Mouse (Mus musculus) forebrain, embryonic 12.5 days (tissue): ENCODE data around the gene Wdr63. TPM values are rescaled to one million over a fixed set of nuclear protein-coding genes. Genes with fewer than 3 reads are reported as not detected.

ENCODE experiments used
- ATAC-seq: fragments of 200-750 bp; cut with Nextera tagmentation; 2 replicates; pipeline ENCODE4 v1.8.0; 2017; ENCODE audit warnings: moderate TSS enrichment; ENCODE audit not compliant: low FRiP score
- H3K27ac ChIP-seq: fragments of 300-500 bp; sonication (generic); 2 replicates; pipeline ENCODE4 v1.5.1; 2016; ENCODE audit warnings: mild to moderate bottlenecking
- H3K27me3 ChIP-seq: fragments of 300-500 bp; sonication (generic); 2 replicates; pipeline ENCODE4 v1.6.1; 2016; ENCODE audit warnings: mild to moderate bottlenecking
- H3K36me3 ChIP-seq: fragments of 300-500 bp; sonication (generic); replicated peaks from 2 replicates; pipeline ENCODE4 v1.6.1; 2016; ENCODE audit warnings: mild to moderate bottlenecking
- H3K4me1 ChIP-seq: fragments of 300-500 bp; sonication (generic); 2 replicates; pipeline ENCODE4 v1.6.1; 2016
- H3K4me2 ChIP-seq: fragments of 300-500 bp; sonication (generic); 2 replicates; pipeline ENCODE4 v1.6.1; 2016; ENCODE audit warnings: mild to moderate bottlenecking, moderate library complexity
- H3K4me3 ChIP-seq: fragments of 300-500 bp; sonication (generic); replicated peaks from 2 replicates; pipeline ENCODE4 v1.5.1; 2016; ENCODE audit warnings: mild to moderate bottlenecking
- H3K9ac ChIP-seq: fragments of 300-500 bp; sonication (generic); 2 replicates; pipeline ENCODE4 v1.6.1; 2016; ENCODE audit warnings: mild to moderate bottlenecking
- H3K9me3 ChIP-seq: fragments of 300-500 bp; sonication (generic); 2 replicates; pipeline ENCODE4 v1.6.1; 2016
- WGBS: fragments of 180-500 bp; shearing (Covaris S2); methylation state at CpG from one replicate; pipeline ENCODE4 v1.1.7; 2016; 5-methylcytosine and 5-hydroxymethylcytosine counted together
- polyA plus RNA-seq: library from polyadenylated mRNA; unstranded; fragments of >200 nt; fragmentation: Nextera tagmentation; extraction: Ambion mirVana; gene quantifications from 2 replicates; pipeline ENCODE4 v1.2.1, GENCODE M21; 2016

Gene Wdr63
- polyA plus RNA-seq: 0.23 and 0.49 TPM in 2 replicates

GRCm38 (mm10) chr3:146107921-146108571, at the start of gene Wdr63:
Gene Wdr63 (minus strand): TSS chr3:146108130.
- Histone ChIP-seq H3K27ac (no peak within 1 kb of the TSS), H3K9ac (peak within 1 kb of the TSS; percentile 49; the same call in 1 of the 2 replicates), H3K27me3 (peaks cover 7% of the 10 kb centered on the region), H3K4me3 (peak within 1 kb of the TSS; percentile 41), H3K9me3 (0 out of 2 replicates have a peak, but pooled peaks cover 3% of the 10 kb centered on the region), H3K4me1 (peaks cover 5% of the 10 kb centered on the region; the same call in 1 of the 2 replicates), H3K36me3 (no peaks in the 10 kb centered on the region), H3K4me2 (peak within 1 kb of the TSS; percentile 76)
- ATAC-seq: peak; percentile 98
- 10% methylated on average over 18 of the region's 18 CpGs for WGBS

- no peaks in the 10 kb centered on the region for H3K9me3 ChIP-seq
- no peak for ATAC-seq
- H3K27ac ChIP-seq: no peak overlapping the region
- H3K9ac ChIP-seq: no peak overlapping the region
- no peak overlapping the region for H3K4me3 ChIP-seq
- WGBS: 69% methylated on average over 2 of the region's 2 CpGs
- H3K36me3 ChIP-seq: no peaks in the 10 kb centered on the region
- peaks cover 17% of the 10 kb centered on the region for H3K27me3 ChIP-seq
- H3K4me2 ChIP-seq: no peak overlapping the region
- H3K4me1 ChIP-seq: 0 out of 2 replicates have a peak, but pooled peaks cover 4% of the 10 kb centered on the region
Measured at GRCm38 (mm10) chr3:146156811-146157210, 48.9 kb upstream of the Wdr63 start.

GRCm38 (mm10) chr3:146155628-146156576, 48.0 kb upstream of the Wdr63 start:
- H3K4me2 ChIP-seq: no peak overlapping the region
- WGBS: 84% methylated on average over 13 of the region's 13 CpGs
- H3K4me3 ChIP-seq: no peak overlapping the region
- no peak overlapping the region for H3K9ac ChIP-seq
- peaks cover 25% of the 10 kb centered on the region for H3K27me3 ChIP-seq
- H3K36me3 ChIP-seq: no peaks in the 10 kb centered on the region
- no peaks in the 10 kb centered on the region for H3K9me3 ChIP-seq
- no peak overlapping the region for H3K27ac ChIP-seq
- H3K4me1 ChIP-seq: 0 out of 2 replicates have a peak, but pooled peaks cover 4% of the 10 kb centered on the region
- ATAC-seq: no peak

- peaks cover 43% of the 10 kb centered on the region for H3K27me3 ChIP-seq
Measured at GRCm38 (mm10) chr3:146153862-146154611, 46.1 kb upstream of the Wdr63 start.

GRCm38 (mm10) chr3:146152913-146153312, 45.0 kb upstream of the Wdr63 start:
- 66% methylated on average over 2 of the region's 2 CpGs for WGBS
- ATAC-seq: no peak

More at GRCm38 (mm10) chr3:146153862-146154611, 46.1 kb upstream of the Wdr63 start:
- Histone ChIP-seq H3K9me3 (no peaks in the 10 kb centered on the region), H3K4me3 (no peak overlapping the region), H3K4me2 (no peak overlapping the region), H3K4me1 (peaks cover 18% of the 10 kb centered on the region), H3K9ac (no peak overlapping the region), H3K27ac (no peak overlapping the region), H3K36me3 (no peaks in the 10 kb centered on the region)
- 41% methylated on average over 12 of the region's 12 CpGs for WGBS
- no peak for ATAC-seq

GRCm38 (mm10) chr3:146152348-146152747, 44.4 kb upstream of the Wdr63 start:
- ATAC-seq: no peak
- H3K4me1 ChIP-seq: peaks cover 18% of the 10 kb centered on the region
- H3K9me3 ChIP-seq: no peaks in the 10 kb centered on the region
- H3K27me3 ChIP-seq: peaks cover 46% of the 10 kb centered on the region
- H3K4me2 ChIP-seq: no peak overlapping the region
- WGBS: 88% methylated on average over 8 of the region's 8 CpGs
- H3K36me3 ChIP-seq: no peaks in the 10 kb centered on the region
- no peak overlapping the region for H3K27ac ChIP-seq
- H3K9ac ChIP-seq: no peak overlapping the region
- H3K4me3 ChIP-seq: no peak overlapping the region

More at GRCm38 (mm10) chr3:146152913-146153312, 45.0 kb upstream of the Wdr63 start:
- Histone ChIP-seq H3K4me1 (peaks cover 18% of the 10 kb centered on the region), H3K27me3 (peaks cover 46% of the 10 kb centered on the region), H3K27ac (no peak overlapping the region), H3K4me3 (no peak overlapping the region), H3K9ac (no peak overlapping the region), H3K4me2 (no peak overlapping the region), H3K9me3 (no peaks in the 10 kb centered on the region), H3K36me3 (no peaks in the 10 kb centered on the region)

- no peaks in the 10 kb centered on the region for H3K9me3 ChIP-seq
- H3K27ac ChIP-seq: no peak overlapping the region
- H3K36me3 ChIP-seq: no peaks in the 10 kb centered on the region
- no peak overlapping the region for H3K4me3 ChIP-seq
- peaks cover 18% of the 10 kb centered on the region for H3K4me1 ChIP-seq
- no peak for ATAC-seq
- 92% methylated on average over 8 of the region's 8 CpGs for WGBS
- H3K9ac ChIP-seq: no peak overlapping the region
- peaks cover 43% of the 10 kb centered on the region for H3K27me3 ChIP-seq
- no peak overlapping the region for H3K4me2 ChIP-seq
Measured at GRCm38 (mm10) chr3:146151755-146152154, 43.8 kb upstream of the Wdr63 start.

GRCm38 (mm10) chr3:146151328-146151727, 43.4 kb upstream of the Wdr63 start:
- Histone ChIP-seq H3K4me1 (peaks cover 18% of the 10 kb centered on the region), H3K27ac (no peak overlapping the region), H3K27me3 (peaks cover 43% of the 10 kb centered on the region), H3K9me3 (no peaks in the 10 kb centered on the region), H3K4me3 (no peak overlapping the region), H3K36me3 (no peaks in the 10 kb centered on the region), H3K4me2 (no peak overlapping the region), H3K9ac (no peak overlapping the region)
- ATAC-seq: no peak
- 94% methylated on average over 10 of the region's 10 CpGs for WGBS

- Histone ChIP-seq H3K36me3 (no peaks in the 10 kb centered on the region), H3K4me2 (peak overlapping the region; percentile 87), H3K27me3 (peaks cover 38% of the 10 kb centered on the region), H3K27ac (no peak overlapping the region), H3K4me3 (peak overlapping the region; percentile 45), H3K9me3 (no peaks in the 10 kb centered on the region), H3K9ac (peak overlapping the region; percentile 49; the same call in 1 of the 2 replicates), H3K4me1 (peaks cover 18% of the 10 kb centered on the region)
- WGBS: 30% methylated on average over 11 of the region's 11 CpGs
- ATAC-seq: no peak
Measured at GRCm38 (mm10) chr3:146150560-146150959, 42.6 kb upstream of the Wdr63 start.

GRCm38 (mm10) chr3:146150058-146150400, 42.1 kb upstream of the Wdr63 start:
- H3K9ac ChIP-seq: peak overlapping the region; percentile 49
- WGBS: under 1% methylated on average over 26 of the region's 26 CpGs
- H3K4me1 ChIP-seq: peaks cover 18% of the 10 kb centered on the region
- no peaks in the 10 kb centered on the region for H3K9me3 ChIP-seq
- peaks cover 38% of the 10 kb centered on the region for H3K27me3 ChIP-seq
- 0 out of 2 replicates have a peak, but pooled peaks have one; percentile 27 for ATAC-seq
- peak overlapping the region; percentile 87 for H3K4me2 ChIP-seq
- no peaks in the 10 kb centered on the region for H3K36me3 ChIP-seq
- no peak overlapping the region for H3K27ac ChIP-seq
- peak overlapping the region; percentile 45 for H3K4me3 ChIP-seq

- 0 out of 2 replicates have a peak, but pooled peaks have one; percentile 49 for ATAC-seq
- Histone ChIP-seq H3K4me1 (peaks cover 18% of the 10 kb centered on the region), H3K27ac (no peak within 1 kb of the TSS), H3K4me3 (peak within 1 kb of the TSS; percentile 45), H3K36me3 (no peaks in the 10 kb centered on the region), H3K9me3 (no peaks in the 10 kb centered on the region), H3K4me2 (peak within 1 kb of the TSS; percentile 87), H3K27me3 (peaks cover 38% of the 10 kb centered on the region), H3K9ac (peak within 1 kb of the TSS; percentile 49)
- 17% methylated on average over 28 of the region's 34 CpGs for WGBS
Measured at GRCm38 (mm10) chr3:146149156-146150057, 41.5 kb upstream of the Wdr63 start, which contains the start of gene Mcoln2. Gene Mcoln2 (plus strand): TSS chr3:146149833.
